Mouse (Mus musculus) lung, adult 2 months (tissue): ENCODE measurements around the gene Dennd2c.

Source experiments
- CTCF ChIP-seq: fragments of 200-500 bp; IDR thresholded peaks from 2 replicates; pipeline ENCODE4 v1.5.1; 2011; ENCODE audit warnings: mild to moderate bottlenecking, low read length, control low read depth; ENCODE audit not compliant: insufficient read depth
- POLR2A ChIP-seq: fragments of 200-500 bp; IDR thresholded peaks from 2 replicates; pipeline ENCODE4 v1.6.1; 2011; ENCODE audit warnings: low read depth, mild to moderate bottlenecking, control low read depth, low read length, borderline replicate concordance; ENCODE audit errors: extremely low read depth

GRCm38 (mm10) chr3:103056016-103056595, 46.3 kb upstream of the Dennd2c start:
- TF ChIP-seq CTCF: no peak
- TF ChIP-seq POLR2A: no peak
